Mouse (Mus musculus): Measurements from ENCODE around the gene Gm17067. TPM values are rescaled to one million over a fixed set of nuclear protein-coding genes. Genes with fewer than 3 reads are reported as not detected.
A peak's percentile ranks its signal among the peaks of the same experiment; 100 is the strongest.
"Not testable (repeated sequence)": the region's sequence is repeated elsewhere in the genome, so short reads cannot be mapped to it uniquely, and the experiment has no call there.

Gene Gm17067
- total RNA-seq (2017) = not detected in 2 replicates

DNA sequence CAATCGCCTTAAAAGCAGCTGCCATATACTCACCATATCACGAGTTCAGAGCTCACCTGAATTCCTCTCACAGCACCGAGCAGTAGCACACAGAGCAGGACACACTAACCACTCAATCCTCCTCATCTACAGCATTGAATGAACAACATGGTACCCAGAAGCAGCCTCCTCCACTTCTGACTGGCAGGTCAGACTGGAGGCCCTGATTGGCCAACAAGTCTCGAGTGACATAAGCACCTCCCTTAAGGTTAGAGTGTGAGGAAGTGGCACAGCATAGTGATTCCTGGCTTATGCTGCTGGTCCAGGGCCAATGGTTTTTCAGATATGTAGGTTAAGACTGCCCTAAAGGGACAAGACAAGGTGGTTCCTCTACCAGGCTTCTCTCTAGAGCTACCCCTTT, at the start of gene Gm17067:
Gene Gm17067 (minus strand): TSS at position 101 of the 400 bp plus-strand sequence.
- ATAC-seq (ENCODE audit: extremely low read depth, insufficient number of reproducible peaks, low FRiP score, poor library complexity, severe bottlenecking) = not testable (repeated sequence)

DNA sequence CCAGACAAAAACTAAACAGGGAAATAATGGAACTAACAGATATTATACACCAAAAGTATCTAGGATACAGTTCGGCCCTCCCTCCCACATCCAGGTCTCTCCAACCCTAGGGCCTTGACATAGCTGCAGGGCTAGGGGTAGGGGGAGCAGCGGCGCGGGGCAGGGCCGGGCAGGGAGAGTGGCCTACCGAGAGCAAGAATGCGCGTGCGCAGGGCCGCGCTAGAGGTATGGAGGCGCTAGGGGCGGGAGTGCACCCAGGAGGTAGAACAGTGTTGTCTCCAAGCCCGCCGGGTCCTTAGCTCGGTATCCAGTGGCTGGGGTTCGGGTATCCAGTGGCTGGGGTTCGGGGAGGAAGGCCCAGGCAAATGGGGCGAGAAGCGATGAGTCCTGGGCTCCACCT, 23.0 kb upstream of the Gm17067 start:
- ATAC-seq (ENCODE audit: extremely low read depth, insufficient number of reproducible peaks, low FRiP score, poor library complexity, severe bottlenecking) = no peak

DNA sequence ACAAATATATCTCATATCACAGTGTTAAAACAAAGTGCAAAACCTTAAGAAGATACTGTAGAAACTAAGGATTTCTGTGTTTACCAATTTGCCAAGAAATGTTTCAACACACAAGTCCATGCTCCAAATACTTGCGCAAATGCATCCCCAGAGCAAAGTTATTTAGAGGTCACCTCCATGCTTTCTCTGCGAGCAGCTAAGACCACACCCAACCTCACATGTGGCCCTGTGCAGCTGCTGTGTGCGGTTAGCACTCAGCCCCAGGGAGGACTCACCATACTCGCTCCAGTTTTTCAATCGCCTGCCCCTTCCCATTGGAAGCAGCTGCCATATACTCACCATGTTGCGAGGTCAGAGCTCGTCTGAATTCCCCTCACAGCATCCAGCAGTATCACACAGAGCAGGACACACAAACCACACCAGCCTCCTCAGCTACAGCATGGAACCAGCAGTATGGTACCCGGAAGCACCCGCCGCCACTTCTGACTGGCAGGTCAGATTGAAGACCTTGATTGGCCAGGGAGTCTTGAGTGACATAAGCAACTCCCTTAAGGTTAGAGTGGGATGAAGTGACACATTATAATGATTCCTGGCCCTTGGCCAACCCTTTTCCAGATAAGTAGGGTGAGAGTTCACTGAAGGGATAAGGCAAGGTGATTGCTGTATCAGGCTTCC, 11.9 kb upstream of the Gm17067 start:
- no peak for ATAC-seq (ENCODE audit: extremely low read depth, insufficient number of reproducible peaks, low FRiP score, poor library complexity, severe bottlenecking)

DNA sequence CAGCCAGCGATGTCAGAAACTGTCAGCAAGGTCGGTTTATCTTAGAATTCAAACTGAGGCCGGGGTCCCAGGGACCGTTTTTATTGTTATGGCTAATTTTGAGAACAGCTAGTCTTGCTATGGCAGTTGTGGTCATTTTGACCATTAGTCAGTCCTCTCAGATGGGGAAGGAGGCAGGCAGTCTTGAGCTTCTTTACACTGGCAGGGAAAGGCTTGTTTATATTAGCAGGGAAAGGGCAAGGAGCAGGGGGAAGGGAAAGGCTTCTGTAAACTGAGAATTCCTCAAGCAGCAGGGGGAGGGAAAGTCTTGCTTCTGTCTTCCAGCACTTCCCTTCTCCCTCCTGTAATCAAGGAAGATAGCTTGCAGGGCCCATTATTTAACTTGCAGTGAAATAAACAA, 33.6 kb downstream of the Gm17067 start:
- ATAC-seq (ENCODE audit: extremely low read depth, insufficient number of reproducible peaks, low FRiP score, poor library complexity, severe bottlenecking) = not testable (repeated sequence)

GRCm38 (mm10) chr7:42692362-42693158, 34.3 kb downstream of the Gm17067 start, which contains the start of gene Zfp975:
TSS of gene Zfp975 (minus strand) at chr7:42692742.
- ATAC-seq (ENCODE audit: extremely low read depth, insufficient number of reproducible peaks, low FRiP score, poor library complexity, severe bottlenecking) = peak; percentile 73

GRCm38 (mm10) chr7:42680081-42680480, 46.7 kb downstream of the Gm17067 start:
- not testable (repeated sequence) for ATAC-seq (ENCODE audit: extremely low read depth, insufficient number of reproducible peaks, low FRiP score, poor library complexity, severe bottlenecking)

- not testable (repeated sequence) for ATAC-seq (ENCODE audit: extremely low read depth, insufficient number of reproducible peaks, low FRiP score, poor library complexity, severe bottlenecking)
These were observed 47.2 kb downstream of the Gm17067 start for GRCm38 (mm10) chr7:42679646-42680045.

GRCm38 (mm10) chr7:42660140-42660539, 66.7 kb downstream of the Gm17067 start:
- ATAC-seq (ENCODE audit: extremely low read depth, insufficient number of reproducible peaks, low FRiP score, poor library complexity, severe bottlenecking) = not testable (repeated sequence)

Other genes starting within 250 kb of the Gm17067 start
- gene Zfp141, start 221.3 kb downstream of the Gm17067 start, total RNA-seq (2017) = 13.1 and 15.0 TPM in 2 replicates
- gene Gm21028, start 148.4 kb downstream of the Gm17067 start, total RNA-seq (2017) = not detected in 2 replicates
- gene Zfp977, start 134.5 kb downstream of the Gm17067 start, total RNA-seq (2017) = 0.58 TPM in 1 of 2 replicates, not detected in the other
- 0.25 and 0.70 TPM in 2 replicates for gene Zfp976, start 84.4 kb downstream of the Gm17067 start, total RNA-seq (2017)
- gene Zfp975, start 34.3 kb downstream of the Gm17067 start, total RNA-seq (2017) = 2.0 and 2.1 TPM in 2 replicates
- not detected in 2 replicates for gene Vmn2r62, start 66.5 kb upstream of the Gm17067 start, total RNA-seq (2017)
- gene Gm2381, start 140.2 kb upstream of the Gm17067 start, total RNA-seq (2017) = 0.12 TPM in 1 of 2 replicates, not detected in the other
- gene Vmn2r63, start 206.8 kb upstream of the Gm17067 start, total RNA-seq (2017) = under 0.01 TPM in 1 of 2 replicates, not detected in the other

Measured in neutrophil, adult 5-6 weeks (primary cell).